Mouse (Mus musculus) splenic B cell, adult 2 months (primary cell): Measurements from ENCODE around the gene Slc2a13.

ENCODE experiments used
- DNase-seq: peaks from one replicate; pipeline ENCODE4 v3.0.0-alpha.2; 2011; ENCODE audit warnings: low read depth, low spot score
- H3K27me3 ChIP-seq: 2 replicates; pipeline ENCODE4 v1.6.1; 2012; ENCODE audit warnings: mild to moderate bottlenecking, low read length, moderate library complexity, mixed read lengths; ENCODE audit not compliant: control insufficient read depth, poor library complexity, insufficient read depth, severe bottlenecking
- H3K36me3 ChIP-seq: 2 replicates; pipeline ENCODE4 v1.6.1; 2012; ENCODE audit warnings: mild to moderate bottlenecking, low read length, moderate library complexity, mixed read lengths; ENCODE audit not compliant: control insufficient read depth, poor library complexity, insufficient read depth, severe bottlenecking

The Slc2a13 gene

GRCm38 (mm10) chr15:91463026-91463661, 109.9 kb downstream of the Slc2a13 start:
- no peak for DNase-seq
- H3K27me3 ChIP-seq, result no peaks in the 10 kb centered on the region
- H3K36me3 ChIP-seq, result no peaks in the 10 kb centered on the region

GRCm38 (mm10) chr15:91461940-91462339, 111.1 kb downstream of the Slc2a13 start:
- Histone ChIP-seq H3K27me3 (no peaks in the 10 kb centered on the region), H3K36me3 (no peaks in the 10 kb centered on the region)
- no peak for DNase-seq

GRCm38 (mm10) chr15:91457202-91457601, 115.9 kb downstream of the Slc2a13 start:
- DNase-seq, result no peak
- Histone ChIP-seq H3K36me3 (no peaks in the 10 kb centered on the region), H3K27me3 (no peaks in the 10 kb centered on the region; the same call in 1 of the 2 replicates)

GRCm38 (mm10) chr15:91445399-91445798, 127.7 kb downstream of the Slc2a13 start:
- Histone ChIP-seq H3K36me3 (no peaks in the 10 kb centered on the region), H3K27me3 (no peaks in the 10 kb centered on the region)
- no peak for DNase-seq

GRCm38 (mm10) chr15:91443449-91443848, 129.6 kb downstream of the Slc2a13 start:
- no peak for DNase-seq
- Histone ChIP-seq H3K27me3 (no peaks in the 10 kb centered on the region), H3K36me3 (no peaks in the 10 kb centered on the region)

- DNase-seq, result no peak
- no peaks in the 10 kb centered on the region for H3K27me3 ChIP-seq
- no peaks in the 10 kb centered on the region for H3K36me3 ChIP-seq
Observed at GRCm38 (mm10) chr15:91439883-91440282, 133.2 kb downstream of the Slc2a13 start.

GRCm38 (mm10) chr15:91425426-91425825, 147.6 kb downstream of the Slc2a13 start:
- Histone ChIP-seq H3K36me3 (no peaks in the 10 kb centered on the region), H3K27me3 (no peaks in the 10 kb centered on the region)
- no peak for DNase-seq

- DNase-seq, result no peak
- Histone ChIP-seq H3K27me3 (no peaks in the 10 kb centered on the region), H3K36me3 (no peaks in the 10 kb centered on the region)
Observed at GRCm38 (mm10) chr15:91406979-91407378, 166.1 kb downstream of the Slc2a13 start.

- H3K27me3 ChIP-seq, result no peaks in the 10 kb centered on the region
- no peak for DNase-seq
- no peaks in the 10 kb centered on the region for H3K36me3 ChIP-seq
Observed at GRCm38 (mm10) chr15:91395165-91395564, 177.9 kb downstream of the Slc2a13 start.

- H3K36me3 ChIP-seq, result no peaks in the 10 kb centered on the region
- DNase-seq, result no peak
- H3K27me3 ChIP-seq, result no peaks in the 10 kb centered on the region
Observed at GRCm38 (mm10) chr15:91383694-91384093, 189.4 kb downstream of the Slc2a13 start.

- no peaks in the 10 kb centered on the region for H3K27me3 ChIP-seq
- H3K36me3 ChIP-seq, result no peaks in the 10 kb centered on the region
- no peak for DNase-seq
Observed at GRCm38 (mm10) chr15:91382606-91383005, 190.5 kb downstream of the Slc2a13 start.

- no peaks in the 10 kb centered on the region for H3K27me3 ChIP-seq
- DNase-seq, result no peak
- no peaks in the 10 kb centered on the region for H3K36me3 ChIP-seq
Observed at GRCm38 (mm10) chr15:91381864-91382263, 191.2 kb downstream of the Slc2a13 start.

GRCm38 (mm10) chr15:91378751-91379325, 194.2 kb downstream of the Slc2a13 start:
- no peak for DNase-seq

GRCm38 (mm10) chr15:91377568-91377967, 195.5 kb downstream of the Slc2a13 start:
- no peaks in the 10 kb centered on the region for H3K36me3 ChIP-seq
- no peak for DNase-seq
- H3K27me3 ChIP-seq, result peaks cover 1% of the 10 kb centered on the region; the same call in 1 of the 2 replicates

More at GRCm38 (mm10) chr15:91378751-91379325, 194.2 kb downstream of the Slc2a13 start:
- Histone ChIP-seq H3K27me3 (peaks cover 1% of the 10 kb centered on the region; the same call in 1 of the 2 replicates), H3K36me3 (no peaks in the 10 kb centered on the region)

- Histone ChIP-seq H3K36me3 (no peaks in the 10 kb centered on the region), H3K27me3 (peaks cover 1% of the 10 kb centered on the region; the same call in 1 of the 2 replicates)
- no peak for DNase-seq
Observed at GRCm38 (mm10) chr15:91377105-91377504, 196.0 kb downstream of the Slc2a13 start.
